Mouse (Mus musculus) cerebral cortex, adult 2 months (tissue): ENCODE measurements around the gene Cby1.

Source experiments
- WGBS: fragments of 180-500 bp; shearing (Covaris S2); methylation state at CpG from one replicate; pipeline ENCODE4 v1.1.7; 2018; 5-methylcytosine and 5-hydroxymethylcytosine counted together

Gene Cby1

GRCm38 (mm10) chr15:79706603-79707214 lies 47.7 kb downstream of the Cby1 start:
- 73% methylated on average over 17 of the region's 17 CpGs for WGBS

- WGBS: 84% methylated on average over 5 of the region's 5 CpGs
Observed at GRCm38 (mm10) chr15:79708229-79708822, 49.3 kb downstream of the Cby1 start.

- 94% methylated on average over 7 of the region's 7 CpGs for WGBS
Observed at GRCm38 (mm10) chr15:79715646-79716045, 56.6 kb downstream of the Cby1 start.

GRCm38 (mm10) chr15:79716710-79717109 lies 57.7 kb downstream of the Cby1 start:
- WGBS: 91% methylated on average over 6 of the region's 6 CpGs
